Mouse (Mus musculus) urinary bladder, postnatal 36 days (tissue): ENCODE data around the gene Actn2.

ENCODE experiments used
- DNase-seq, 2 experiments: peaks; one replicate each; pipeline ENCODE4 v3.0.0; 2022; ENCODE audit warnings: low spot score in 2 of 2, mixed read lengths in 1 of 2

Actn2 gene

GRCm38 (mm10) chr13:12340183-12340975 is at the start of gene Actn2:
Gene Actn2 (minus strand): TSS chr13:12340760.
- peak; percentile 38 to 71 for DNase-seq

- DNase-seq = no peak
Observed at GRCm38 (mm10) chr13:12386286-12386685, 45.7 kb upstream of the Actn2 start.

- no peak for DNase-seq
Observed at GRCm38 (mm10) chr13:12384796-12385195, 44.2 kb upstream of the Actn2 start.

GRCm38 (mm10) chr13:12376778-12377177 is 36.2 kb upstream of the Actn2 start:
- no peak for DNase-seq

- DNase-seq = no peak
Observed at GRCm38 (mm10) chr13:12372755-12373154, 32.2 kb upstream of the Actn2 start.

- DNase-seq = no peak
Observed at GRCm38 (mm10) chr13:12369930-12370329, 29.4 kb upstream of the Actn2 start.

- peak in 1 of 2 experiments; percentile 20 for DNase-seq
Observed at GRCm38 (mm10) chr13:12369041-12369621, 28.6 kb upstream of the Actn2 start.

- DNase-seq = no peak
Observed at GRCm38 (mm10) chr13:12361486-12361885, 20.9 kb upstream of the Actn2 start.

- no peak for DNase-seq
Observed at GRCm38 (mm10) chr13:12357554-12357953, 17.0 kb upstream of the Actn2 start.

GRCm38 (mm10) chr13:12356184-12356583 is 15.6 kb upstream of the Actn2 start:
- no peak for DNase-seq

GRCm38 (mm10) chr13:12349197-12349824 is 8.8 kb upstream of the Actn2 start:
- DNase-seq = no peak

- DNase-seq = no peak
Observed at GRCm38 (mm10) chr13:12346837-12347236, 6.3 kb upstream of the Actn2 start.

GRCm38 (mm10) chr13:12341447-12341846 is 887 bp upstream of the Actn2 start:
- DNase-seq = no peak

GRCm38 (mm10) chr13:12339446-12339845 is 1.1 kb downstream of the Actn2 start:
- no peak for DNase-seq

- DNase-seq = no peak
Observed at GRCm38 (mm10) chr13:12337752-12338151, 2.8 kb downstream of the Actn2 start.

- DNase-seq = no peak
Observed at GRCm38 (mm10) chr13:12334016-12334415, 6.5 kb downstream of the Actn2 start.

GRCm38 (mm10) chr13:12331528-12331927 is 9.0 kb downstream of the Actn2 start:
- DNase-seq = no peak

- DNase-seq = no peak
Observed at GRCm38 (mm10) chr13:12328392-12328791, 12.2 kb downstream of the Actn2 start.

- DNase-seq = no peak
Observed at GRCm38 (mm10) chr13:12327577-12327976, 13.0 kb downstream of the Actn2 start.

- no peak for DNase-seq
Observed at GRCm38 (mm10) chr13:12323076-12323625, 17.4 kb downstream of the Actn2 start.

GRCm38 (mm10) chr13:12320148-12320547 is 20.4 kb downstream of the Actn2 start:
- no peak for DNase-seq

- DNase-seq = no peak
Observed at GRCm38 (mm10) chr13:12318017-12318416, 22.5 kb downstream of the Actn2 start.
